Mouse (Mus musculus): ENCODE data around the gene Pdpk1.

GRCm38 (mm10) chr17:24057730-24058245 lies 92.9 kb downstream of the Pdpk1 start:
- TF ChIP-seq CTCF (IDR thresholded peaks at IDR 0.05) (no peak), EP300 (IDR thresholded peaks at IDR 0.05) (no peak)
